Mouse (Mus musculus) olfactory bulb, adult 2 months (tissue): Measurements from ENCODE around the gene Jak1.

ENCODE experiments used
- CTCF ChIP-seq: fragments of 200-500 bp; IDR thresholded peaks from 2 replicates; pipeline ENCODE4 v1.5.1; 2012; ENCODE audit warnings: low read depth, mild to moderate bottlenecking, low read length, moderate library complexity; ENCODE audit not compliant: insufficient read depth
- POLR2A ChIP-seq: fragments of 200-500 bp; IDR thresholded peaks from 2 replicates; pipeline ENCODE4 v1.6.1; 2012; ENCODE audit warnings: mild to moderate bottlenecking, low read depth, low read length, moderate library complexity; ENCODE audit not compliant: insufficient read depth

DNA sequence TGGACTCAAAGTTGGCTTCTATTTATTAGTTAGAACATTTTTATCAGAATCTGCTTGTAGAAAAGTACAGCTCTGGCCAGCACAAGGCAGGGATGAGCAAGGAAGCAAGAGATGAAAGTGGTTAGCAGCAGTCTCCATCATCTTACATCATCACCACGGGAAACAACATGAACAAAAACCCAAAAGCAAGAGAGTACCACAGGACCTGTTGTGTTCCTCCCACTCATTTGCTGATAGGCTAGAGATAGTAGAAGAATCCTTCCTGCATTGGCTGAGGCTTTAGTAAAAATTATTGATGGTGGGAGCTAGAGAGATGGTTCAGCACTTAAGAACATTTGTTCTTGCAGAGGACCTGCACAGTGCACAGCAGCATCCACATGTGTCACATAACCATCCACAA, 70.9 kb downstream of the Jak1 start:
- TF ChIP-seq CTCF (no peak), POLR2A (no peak)
